Mouse (Mus musculus) gastrocnemius, postnatal 25 days (tissue): ENCODE measurements at regions not wholly inside any gene's neighbourhood (a gene's known extent, or its start where the extent isn't known, plus 50 kb on each side); places are given as distances from the start of the nearest gene placed in this dataset.

Experiments
- DNase-seq: peaks from one replicate; pipeline ENCODE4 v3.0.0; 2022

DNA sequence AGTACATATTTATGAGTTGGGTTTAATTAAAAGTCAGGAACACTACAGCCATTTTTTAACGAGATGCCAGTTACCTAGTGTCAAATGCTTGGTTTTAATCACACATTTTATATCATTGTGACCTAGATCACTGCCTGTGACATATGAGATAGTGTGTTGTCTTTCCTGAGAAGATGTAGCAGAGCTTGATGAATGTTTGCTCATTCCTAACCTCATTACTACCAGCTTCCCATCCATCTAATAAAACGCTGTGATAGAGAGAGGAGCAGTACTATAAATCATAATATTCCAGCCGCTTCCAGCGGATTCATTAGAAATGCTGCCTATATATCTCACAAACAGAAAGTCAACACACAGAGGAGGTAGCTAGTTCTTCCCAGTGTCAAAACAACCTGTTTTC is 163.6 kb downstream of the Aldoart1 start:
- no peak for DNase-seq

DNA sequence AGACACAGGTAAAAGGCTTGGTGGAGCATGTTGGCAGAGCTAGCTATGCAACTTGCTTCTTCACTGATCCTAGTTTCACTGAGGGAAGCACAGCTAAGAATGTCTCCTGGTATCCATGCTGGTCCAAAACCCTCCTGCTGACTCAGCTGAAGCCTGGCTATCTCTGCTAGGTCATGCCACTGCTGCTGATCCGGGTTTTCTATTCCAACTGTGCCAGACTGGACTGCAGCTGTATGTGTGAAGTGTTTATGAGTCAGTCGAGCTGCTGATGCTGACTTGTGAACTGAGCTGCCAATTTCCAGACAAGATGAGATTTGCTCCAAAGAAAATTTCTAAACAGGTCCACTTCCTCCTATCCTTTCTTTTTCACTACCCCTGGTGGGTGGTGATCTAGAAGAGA is 178.4 kb downstream of the Aldoart1 start:
- DNase-seq, result no peak

DNA sequence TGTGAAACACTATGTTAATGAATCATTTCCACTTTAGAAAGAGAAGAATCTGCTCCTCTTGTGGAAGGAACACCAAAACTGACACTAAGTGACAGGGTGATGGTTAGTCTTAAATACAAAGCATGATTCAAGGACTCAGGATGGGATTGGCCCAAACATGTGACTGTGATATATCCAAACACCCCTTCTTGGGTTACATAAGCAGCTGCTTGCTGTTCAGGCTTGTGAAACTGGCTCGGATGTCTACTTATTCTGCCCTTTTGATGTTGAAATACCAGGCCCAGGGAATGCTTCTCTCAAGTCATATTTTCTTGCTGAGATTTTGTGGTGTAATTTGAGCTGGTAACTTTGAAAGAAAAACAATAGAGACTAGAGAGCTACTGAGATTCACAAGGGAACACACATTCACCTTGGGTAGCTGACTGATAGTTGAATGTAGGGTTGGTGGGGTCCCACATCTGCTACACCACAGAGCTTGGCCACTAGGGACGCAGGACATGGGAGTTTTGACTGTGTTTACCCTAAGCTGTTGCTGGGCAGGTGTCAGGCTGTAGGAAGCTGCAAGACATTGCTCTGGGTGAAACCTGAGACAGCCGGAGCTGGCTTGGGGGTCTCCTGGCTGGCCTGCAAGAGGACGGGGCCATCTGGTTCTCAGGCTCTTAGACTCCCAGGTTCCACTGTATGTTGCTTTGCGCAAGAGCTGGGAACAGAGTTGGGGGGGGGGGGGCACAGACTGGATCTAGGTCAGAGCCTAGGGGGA is 180.6 kb downstream of the Aldoart1 start:
- no peak for DNase-seq

GRCm38 (mm10) chr4:72669827-72670494 is 182.5 kb downstream of the Aldoart1 start:
- DNase-seq, result no peak

DNA sequence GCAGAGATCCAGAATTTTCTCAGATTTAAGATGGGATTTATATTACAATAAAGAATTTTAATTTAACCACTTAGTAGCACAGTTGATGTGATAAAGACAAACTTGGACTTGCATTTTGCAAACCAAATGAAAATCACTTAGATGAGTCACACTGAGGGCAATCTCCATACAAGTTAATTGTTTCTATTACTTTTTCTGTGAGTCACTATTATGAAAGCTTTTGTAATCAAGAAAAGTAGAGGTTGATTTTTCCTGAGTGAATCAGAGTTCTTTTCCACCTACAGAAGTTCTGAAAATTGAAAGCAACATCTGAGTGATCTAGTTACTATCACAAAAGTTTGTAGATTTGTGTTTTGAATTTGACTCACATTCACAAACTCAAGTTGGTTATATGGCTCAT is 188.1 kb downstream of the Aldoart1 start:
- DNase-seq, result no peak

DNA sequence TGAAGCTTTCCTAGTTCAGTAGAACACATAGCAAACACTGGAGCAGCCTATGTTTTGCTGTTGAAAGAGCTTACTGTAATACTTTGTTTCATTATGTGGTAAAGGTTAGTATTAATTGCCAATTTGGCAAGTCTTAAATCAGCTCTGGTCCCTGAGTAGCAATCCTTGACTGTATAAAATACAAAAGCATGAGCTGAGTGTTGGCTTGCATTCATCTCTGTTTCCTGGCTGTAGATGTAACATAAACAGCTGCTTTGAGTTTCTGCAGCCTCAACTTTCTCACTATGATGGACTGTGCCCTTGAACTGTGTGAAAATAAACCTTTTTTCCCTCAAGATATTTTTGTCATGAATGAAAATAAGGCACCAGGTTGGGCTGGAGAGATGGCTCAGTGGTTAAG is 190.0 kb downstream of the Aldoart1 start:
- DNase-seq, result no peak

- DNase-seq, result no peak
Observed at GRCm38 (mm10) chr4:72656206-72656605, 196.2 kb downstream of the Aldoart1 start.

DNA sequence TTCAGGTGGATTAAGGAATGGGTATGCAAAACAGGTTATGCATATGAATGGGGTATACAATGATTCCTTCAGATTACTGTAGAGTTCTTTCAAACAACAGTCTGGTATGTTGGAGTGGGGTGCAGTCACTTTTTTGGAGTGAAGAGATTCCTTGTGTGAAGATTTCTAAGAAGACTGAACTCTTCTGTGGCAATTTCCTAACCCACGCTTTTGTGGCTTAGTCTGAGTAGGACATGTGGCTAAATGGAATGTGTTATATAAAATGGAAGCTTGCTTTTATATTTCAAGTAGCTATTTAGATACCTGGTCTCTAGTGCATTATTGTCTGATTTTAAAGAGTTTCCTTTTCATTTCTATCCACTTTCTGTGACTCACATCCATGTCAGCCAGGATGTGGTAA is 205.3 kb downstream of the Aldoart1 start:
- DNase-seq, result no peak

- no peak for DNase-seq
Observed at GRCm38 (mm10) chr4:72629416-72629815, 223.0 kb downstream of the Aldoart1 start.

DNA sequence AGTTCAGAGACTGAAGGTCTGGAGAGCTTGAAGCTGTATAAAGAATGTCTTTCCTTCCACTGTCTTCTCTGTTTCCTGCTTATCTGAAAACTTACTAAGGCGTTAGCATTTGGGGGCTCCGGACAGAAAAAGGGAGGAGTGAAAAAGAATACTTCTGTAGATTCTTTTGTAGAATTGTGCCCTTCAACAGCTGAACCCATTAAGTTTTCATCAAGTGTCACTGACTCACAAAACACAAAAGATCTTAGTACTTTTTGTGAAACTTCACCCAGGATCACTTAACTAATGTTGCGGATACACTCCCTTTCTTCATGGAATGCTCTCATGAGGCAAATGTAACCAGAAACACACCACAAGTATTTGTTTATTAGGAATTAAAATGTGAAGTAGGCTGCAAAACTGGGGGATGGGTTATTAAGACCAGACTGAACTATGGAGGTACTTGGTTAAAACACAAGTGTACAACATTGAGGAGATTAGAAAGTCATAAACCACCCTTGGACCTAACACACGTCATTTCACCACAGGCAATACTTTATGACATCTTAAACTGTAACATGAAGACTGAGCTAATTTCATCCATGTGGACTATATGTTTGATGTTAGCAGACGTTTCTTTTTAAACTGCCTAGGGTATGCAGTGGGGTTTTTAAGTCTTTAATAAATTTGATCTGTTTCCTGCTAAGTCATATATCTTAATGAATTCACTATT is 225.1 kb downstream of the Aldoart1 start:
- DNase-seq, result no peak

DNA sequence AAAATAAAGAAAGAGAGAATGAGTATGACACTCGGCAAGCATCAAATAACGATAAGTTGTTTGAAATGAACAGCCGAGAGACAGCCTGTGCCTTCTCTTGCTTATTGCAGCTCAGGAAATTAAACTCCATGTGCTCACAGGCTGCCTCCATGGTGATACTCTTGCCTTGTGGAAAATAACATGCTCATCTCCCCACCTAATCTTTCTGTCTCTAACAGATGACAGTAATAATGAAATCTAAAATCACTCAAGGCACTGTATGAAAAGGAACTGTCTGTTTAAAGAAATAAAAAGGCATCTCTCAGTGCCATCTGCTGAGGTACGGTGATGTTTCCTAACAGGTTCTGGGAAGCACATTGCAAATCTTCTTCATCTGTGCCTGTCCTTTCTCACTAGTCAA is 247.3 kb downstream of the Aldoart1 start:
- no peak for DNase-seq

DNA sequence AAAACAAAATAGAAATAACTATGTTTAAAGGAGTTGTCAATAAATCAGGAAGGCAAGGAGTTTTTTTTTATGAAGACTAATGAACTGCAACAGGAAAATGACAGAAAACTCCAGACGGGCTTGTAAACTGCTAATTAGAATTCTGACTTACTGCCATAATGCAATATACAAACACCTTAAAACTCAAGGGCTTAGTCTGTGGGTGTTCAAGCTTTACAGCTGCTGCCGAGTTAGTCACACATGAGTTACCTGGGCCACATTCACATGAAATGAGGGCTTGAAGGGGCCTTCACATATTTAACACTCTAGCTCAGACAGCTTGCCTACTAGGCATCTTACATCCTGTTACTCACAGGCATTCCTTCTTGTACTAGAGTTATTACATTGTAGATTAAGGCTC is 256.9 kb downstream of the Aldoart1 start:
- DNase-seq, result no peak

GRCm38 (mm10) chr4:72592129-72592528 is 260.3 kb downstream of the Aldoart1 start:
- no peak for DNase-seq

- DNase-seq, result no peak
Observed at GRCm38 (mm10) chr4:72574946-72575345, 277.5 kb downstream of the Aldoart1 start.

- no peak for DNase-seq
Observed at GRCm38 (mm10) chr4:72571924-72572323, 280.5 kb downstream of the Aldoart1 start.

GRCm38 (mm10) chr4:72565186-72565585 is 287.2 kb downstream of the Aldoart1 start:
- no peak for DNase-seq

- no peak for DNase-seq
Observed at GRCm38 (mm10) chr4:72562909-72563676, 289.3 kb downstream of the Aldoart1 start.

DNA sequence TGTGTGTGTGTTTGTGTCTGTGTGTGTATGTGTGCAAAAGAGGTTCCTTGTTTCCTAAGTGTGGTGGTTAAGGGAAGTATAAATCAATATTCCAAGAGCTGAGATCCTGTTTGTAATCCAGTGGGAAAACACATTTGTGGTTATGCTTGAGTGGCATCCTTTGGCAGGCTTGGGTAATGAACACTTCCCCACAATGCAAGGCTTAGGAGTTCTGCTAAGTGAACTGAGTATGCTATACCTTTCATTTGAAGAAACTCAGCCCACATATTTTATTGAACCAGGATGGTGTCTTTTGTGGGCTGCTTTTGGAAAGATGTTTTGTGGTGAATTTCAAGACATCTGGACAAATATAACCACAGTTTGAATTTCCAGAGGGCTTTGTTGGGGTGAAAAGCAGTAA is 298.2 kb downstream of the Aldoart1 start:
- DNase-seq, result no peak

DNA sequence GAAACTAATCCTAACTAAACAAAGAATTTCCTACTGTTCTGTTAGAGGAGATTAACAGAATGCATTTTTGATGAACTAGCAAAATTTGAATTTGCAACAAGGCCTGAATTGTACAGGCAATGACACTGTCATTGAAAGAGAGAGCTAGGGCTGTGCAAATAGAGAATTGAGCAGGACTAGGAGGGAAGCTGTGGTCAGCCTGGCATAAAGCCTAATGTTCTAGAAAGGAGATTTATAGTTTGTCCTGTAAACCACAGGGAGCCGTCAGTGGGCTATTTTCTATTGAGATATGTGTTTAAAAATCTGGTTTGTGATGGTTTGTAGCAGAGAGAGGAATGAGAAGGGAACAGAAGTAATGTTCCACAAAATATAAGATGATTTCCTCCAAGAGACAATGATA is 317.9 kb downstream of the Aldoart1 start:
- DNase-seq, result no peak

- no peak for DNase-seq
Observed at GRCm38 (mm10) chr4:72524630-72525029, 323.9 kb upstream of the Tle1 start.

GRCm38 (mm10) chr4:72524100-72524499 is 323.4 kb upstream of the Tle1 start:
- no peak for DNase-seq

DNA sequence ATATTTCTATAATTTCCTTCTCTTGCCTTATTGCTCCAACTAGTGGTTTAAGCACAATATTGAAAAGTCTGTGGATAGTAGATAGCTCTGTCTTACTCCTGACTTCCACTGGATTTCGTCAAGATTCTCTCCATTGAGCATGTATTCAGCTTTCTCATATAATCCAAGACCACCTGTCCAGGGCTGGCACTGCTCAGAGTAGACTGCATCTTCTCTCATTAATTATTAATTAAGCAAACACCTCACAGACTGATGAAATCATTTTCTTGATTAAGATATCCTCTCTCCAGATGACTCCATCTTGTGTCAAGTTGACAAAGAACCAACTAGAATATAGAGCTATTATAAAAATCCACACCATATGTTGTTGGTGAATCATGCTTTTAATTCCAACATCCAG is 310.5 kb upstream of the Tle1 start:
- no peak for DNase-seq

DNA sequence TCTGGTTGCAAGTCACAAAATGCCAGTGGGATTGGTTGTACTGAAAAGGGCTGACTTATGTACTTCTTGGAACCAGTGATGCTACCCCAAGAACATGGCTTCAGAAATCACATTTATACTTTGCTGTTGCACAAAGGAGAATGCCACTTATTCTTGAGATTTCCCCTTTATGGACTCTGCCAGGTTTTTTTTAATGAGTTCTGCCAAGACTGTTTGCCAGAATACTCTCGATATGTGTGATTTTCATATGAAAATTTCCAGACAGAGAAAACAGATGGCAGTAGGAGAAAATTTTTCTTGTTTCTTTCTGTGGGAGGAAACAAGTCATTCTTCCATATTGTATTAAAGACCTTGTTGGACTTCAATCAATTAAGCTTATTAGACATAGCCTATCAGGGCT is 281.0 kb upstream of the Tle1 start:
- no peak for DNase-seq
